In genomic region chr5:130212956-130213355, GRCm38 (mm10) we compare ENCODE assay signal across 29 mouse cellular contexts.
"Had no signal": no experiment of that assay in that cellular context is flagged by ENCODE, and none has a peak within 500 bp of the region (broad histone marks: within the 10 kb centered on the region; RNA-seq: fewer than 3 reads in every experiment).

No protein-coding gene starts in this region.

- ATAC-seq: forebrain, embryonic 13.5 days; forebrain, embryonic 14.5 days; forebrain, embryonic 15.5 days; forebrain, embryonic 16.5 days; forebrain, postnatal 0 days had no signal

- H3K9ac ChIP-seq: embryonic facial prominence, embryonic 12.5 days; embryonic facial prominence, embryonic 13.5 days; embryonic facial prominence, embryonic 15.5 days; forebrain, embryonic 12.5 days; forebrain, embryonic 13.5 days; forebrain, embryonic 15.5 days; forebrain, postnatal 0 days had no signal

- H3K27ac ChIP-seq: embryonic facial prominence, embryonic 10.5 days; embryonic facial prominence, embryonic 12.5 days; embryonic facial prominence, embryonic 13.5 days; embryonic facial prominence, embryonic 15.5 days; forebrain, embryonic 10.5 days; forebrain, embryonic 12.5 days; forebrain, embryonic 13.5 days; forebrain, embryonic 15.5 days; gastrocnemius, adult 2 months; heart, adult 2 months had no signal

- H3K4me2 ChIP-seq: embryonic facial prominence, embryonic 12.5 days; embryonic facial prominence, embryonic 13.5 days; embryonic facial prominence, embryonic 15.5 days; forebrain, embryonic 12.5 days; forebrain, embryonic 13.5 days; forebrain, embryonic 15.5 days had no signal

- DNase-seq: cerebellum, adult 2 months; cerebellum, adult 8-10 months; cerebellum, adult 9-10 months; cerebellum, adult 9-11 months; cerebellum, postnatal 10 days; cerebellum, postnatal 14 days; cerebellum, postnatal 25 days; cerebellum, postnatal 36 days; embryo, embryonic 11 days; forebrain, postnatal 0 days; gastrocnemius, adult 2 months; gastrocnemius, postnatal 10 days; gastrocnemius, postnatal 14 days; gastrocnemius, postnatal 25 days; gastrocnemius, postnatal 36 days; heart, adult 11 months; heart, adult 18-20 months; heart, adult 2 months had no signal

- H3K4me1 ChIP-seq: embryonic facial prominence, embryonic 10.5 days; embryonic facial prominence, embryonic 12.5 days; embryonic facial prominence, embryonic 13.5 days; embryonic facial prominence, embryonic 15.5 days; forebrain, embryonic 10.5 days; forebrain, embryonic 12.5 days; forebrain, embryonic 13.5 days; forebrain, embryonic 15.5 days had no signal

- H3K9me3 ChIP-seq: embryonic facial prominence, embryonic 10.5 days; embryonic facial prominence, embryonic 12.5 days; embryonic facial prominence, embryonic 15.5 days; forebrain, embryonic 12.5 days; forebrain, embryonic 13.5 days; forebrain, embryonic 15.5 days had no signal

- H3K4me3 ChIP-seq: embryonic facial prominence, embryonic 10.5 days; embryonic facial prominence, embryonic 12.5 days; embryonic facial prominence, embryonic 13.5 days; embryonic facial prominence, embryonic 15.5 days; erythroblast, embryonic 14.5 days; forebrain, embryonic 10.5 days; forebrain, embryonic 12.5 days; forebrain, embryonic 13.5 days; forebrain, embryonic 15.5 days; gastrocnemius, adult 2 months; heart, adult 2 months had no signal

- H3K27me3 ChIP-seq: embryonic facial prominence, embryonic 12.5 days; embryonic facial prominence, embryonic 13.5 days; embryonic facial prominence, embryonic 15.5 days; forebrain, embryonic 12.5 days; forebrain, embryonic 13.5 days; forebrain, embryonic 15.5 days had no signal
